Mouse (Mus musculus): ENCODE data around the gene Gata2. TPM values are rescaled to one million over a fixed set of nuclear protein-coding genes. Genes with fewer than 3 reads are reported as not detected.

The Gata2 gene
- total and polyA plus RNA-seq, 3 experiments = 145 to 1,748 (median 265) TPM

- H3K4me3 ChIP-seq (ENCODE audit: low read depth, low read length) = peak overlapping the region; percentile 99
- DNase-seq (ENCODE audit: low spot score) (no peak), ATAC-seq (ENCODE audit: extremely low read depth, insufficient number of reproducible peaks, low FRiP score, poor library complexity, severe bottlenecking) (no peak)
- no peaks in the 10 kb centered on the region for H3K9me3 ChIP-seq (replicated peaks)
- H3K27me3 ChIP-seq (ENCODE audit: insufficient read depth, low read length) = no peaks in the 10 kb centered on the region
- peaks cover 75% of the 10 kb centered on the region for H3K36me3 ChIP-seq (replicated peaks)
- H3K4me1 ChIP-seq (ENCODE audit: insufficient read depth, low read depth, low read length) = peaks cover 60% of the 10 kb centered on the region
- TF ChIP-seq CTCF (IDR thresholded peaks at IDR 0.05; ENCODE audit: low read depth, low read length) (no peak), POLR2AphosphoS5 (IDR thresholded peaks at IDR 0.05; ENCODE audit: insufficient replicate concordance, low read depth, low read length) (no peak), GATA1 (IDR thresholded peaks at IDR 0.05; ENCODE audit: borderline replicate concordance, low read length) (no peak), GATA2 (IDR thresholded peaks at IDR 0.05; ENCODE audit: borderline replicate concordance, low read depth, low read length) (no peak), TAL1 (conservative IDR thresholded peaks at IDR 0.05; ENCODE audit: low read depth, low read length) (no peak)
Observed at GRCm38 (mm10) chr6:88200693-88201609, 7.3 kb downstream of the Gata2 start.

GRCm38 (mm10) chr6:88201926-88202700, 8.4 kb downstream of the Gata2 start:
- Histone ChIP-seq H3K36me3 (replicated peaks) (peaks cover 76% of the 10 kb centered on the region), H3K27me3 (ENCODE audit: insufficient read depth, low read length) (no peaks in the 10 kb centered on the region), H3K4me3 (ENCODE audit: low read depth, low read length) (peak overlapping the region; percentile 99), H3K4me1 (ENCODE audit: insufficient read depth, low read depth, low read length) (peaks cover 67% of the 10 kb centered on the region), H3K9me3 (replicated peaks) (no peaks in the 10 kb centered on the region)
- no peak for ATAC-seq (ENCODE audit: extremely low read depth, insufficient number of reproducible peaks, low FRiP score, poor library complexity, severe bottlenecking)
- no peak for DNase-seq (ENCODE audit: low spot score)
- TF ChIP-seq POLR2AphosphoS5 (IDR thresholded peaks at IDR 0.05; ENCODE audit: insufficient replicate concordance, low read depth, low read length) (no peak), TAL1 (conservative IDR thresholded peaks at IDR 0.05; ENCODE audit: low read depth, low read length) (no peak), GATA2 (IDR thresholded peaks at IDR 0.05; ENCODE audit: borderline replicate concordance, low read depth, low read length) (no peak), CTCF (IDR thresholded peaks at IDR 0.05; ENCODE audit: low read depth, low read length) (no peak), GATA1 (IDR thresholded peaks at IDR 0.05; ENCODE audit: borderline replicate concordance, low read length) (no peak)

- Histone ChIP-seq H3K4me1 (ENCODE audit: insufficient read depth, low read depth, low read length) (peaks cover 70% of the 10 kb centered on the region), H3K9me3 (replicated peaks) (no peaks in the 10 kb centered on the region), H3K27me3 (ENCODE audit: insufficient read depth, low read length) (no peaks in the 10 kb centered on the region), H3K36me3 (replicated peaks) (peaks cover 82% of the 10 kb centered on the region), H3K4me3 (ENCODE audit: low read depth, low read length) (peak overlapping the region; percentile 99)
- DNase-seq (ENCODE audit: low spot score) (peak; percentile 68), ATAC-seq (ENCODE audit: extremely low read depth, insufficient number of reproducible peaks, low FRiP score, poor library complexity, severe bottlenecking) (peak; percentile 18; the same call in 1 of the 2 replicates)
- TF ChIP-seq GATA1 (IDR thresholded peaks at IDR 0.05; ENCODE audit: borderline replicate concordance, low read length) (no peak), POLR2AphosphoS5 (IDR thresholded peaks at IDR 0.05; ENCODE audit: insufficient replicate concordance, low read depth, low read length) (no peak), TAL1 (conservative IDR thresholded peaks at IDR 0.05; ENCODE audit: low read depth, low read length) (peak; percentile 84), CTCF (IDR thresholded peaks at IDR 0.05; ENCODE audit: low read depth, low read length) (no peak), GATA2 (IDR thresholded peaks at IDR 0.05; ENCODE audit: borderline replicate concordance, low read depth, low read length) (no peak)
Observed at GRCm38 (mm10) chr6:88202921-88203690, 9.4 kb downstream of the Gata2 start.

- peaks cover 80% of the 10 kb centered on the region for H3K36me3 ChIP-seq (replicated peaks)
- DNase-seq (ENCODE audit: low spot score) (no peak), ATAC-seq (ENCODE audit: extremely low read depth, insufficient number of reproducible peaks, low FRiP score, poor library complexity, severe bottlenecking) (no peak)
- TF ChIP-seq TAL1 (conservative IDR thresholded peaks at IDR 0.05; ENCODE audit: low read depth, low read length) (no peak), GATA1 (IDR thresholded peaks at IDR 0.05; ENCODE audit: borderline replicate concordance, low read length) (no peak), GATA2 (IDR thresholded peaks at IDR 0.05; ENCODE audit: borderline replicate concordance, low read depth, low read length) (no peak), POLR2AphosphoS5 (IDR thresholded peaks at IDR 0.05; ENCODE audit: insufficient replicate concordance, low read depth, low read length) (no peak), CTCF (IDR thresholded peaks at IDR 0.05; ENCODE audit: low read depth, low read length) (no peak)
- peaks cover 72% of the 10 kb centered on the region for H3K4me1 ChIP-seq (ENCODE audit: insufficient read depth, low read depth, low read length)
- peak overlapping the region; percentile 99 for H3K4me3 ChIP-seq (ENCODE audit: low read depth, low read length)
- no peaks in the 10 kb centered on the region for H3K9me3 ChIP-seq (replicated peaks)
- H3K27me3 ChIP-seq (ENCODE audit: insufficient read depth, low read length) = no peaks in the 10 kb centered on the region
Observed at GRCm38 (mm10) chr6:88203791-88204405, 10.2 kb downstream of the Gata2 start.

GRCm38 (mm10) chr6:88204531-88205385, 11.1 kb downstream of the Gata2 start:
- Histone ChIP-seq H3K9me3 (replicated peaks) (no peaks in the 10 kb centered on the region), H3K27me3 (ENCODE audit: insufficient read depth, low read length) (no peaks in the 10 kb centered on the region), H3K36me3 (replicated peaks) (peaks cover 72% of the 10 kb centered on the region), H3K4me3 (ENCODE audit: low read depth, low read length) (peak overlapping the region; percentile 99), H3K4me1 (ENCODE audit: insufficient read depth, low read depth, low read length) (peaks cover 75% of the 10 kb centered on the region)
- ATAC-seq (ENCODE audit: extremely low read depth, insufficient number of reproducible peaks, low FRiP score, poor library complexity, severe bottlenecking) (no peak), DNase-seq (ENCODE audit: low spot score) (no peak)
- no peak for TF ChIP-seq CTCF (IDR thresholded peaks at IDR 0.05; ENCODE audit: low read depth, low read length)
- peak; percentile 37; the same call in 1 of the 2 replicates for TF ChIP-seq POLR2AphosphoS5 (IDR thresholded peaks at IDR 0.05; ENCODE audit: insufficient replicate concordance, low read depth, low read length)
- no peak for TF ChIP-seq GATA2 (IDR thresholded peaks at IDR 0.05; ENCODE audit: borderline replicate concordance, low read depth, low read length)
- no peak for TF ChIP-seq GATA1 (IDR thresholded peaks at IDR 0.05; ENCODE audit: borderline replicate concordance, low read length)
- TF ChIP-seq TAL1 (conservative IDR thresholded peaks at IDR 0.05; ENCODE audit: low read depth, low read length) = no peak

All from G1E (cell line).